Mouse (Mus musculus) kidney, adult 2 months (tissue): ENCODE results near the gene Mbtps2. TPM values are rescaled to one million over a fixed set of nuclear protein-coding genes. Genes with fewer than 3 reads are reported as not detected.

Experiments
- DNase-seq: peaks from one replicate; pipeline ENCODE4 v3.0.0; 2021
- H3K27ac ChIP-seq: fragments of 200-500 bp; 2 replicates; pipeline ENCODE4 v1.5.1; 2012; ENCODE audit warnings: low read depth, low read length, control low read depth, inconsistent platforms; ENCODE audit not compliant: insufficient read depth
- H3K27me3 ChIP-seq: fragments of 200-500 bp; replicated peaks from 2 replicates; pipeline ENCODE4 v1.6.1; 2012; ENCODE audit warnings: mild to moderate bottlenecking, moderate library complexity, low read length, inconsistent platforms; ENCODE audit not compliant: control insufficient read depth, insufficient read depth
- H3K36me3 ChIP-seq: fragments of 200-500 bp; 2 replicates; pipeline ENCODE4 v1.6.1; 2012; ENCODE audit warnings: mild to moderate bottlenecking, moderate library complexity, low read length, inconsistent platforms; ENCODE audit not compliant: control insufficient read depth, insufficient read depth
- H3K4me1 ChIP-seq: fragments of 200-500 bp; 2 replicates; pipeline ENCODE4 v1.6.1; 2011; ENCODE audit warnings: low read length; ENCODE audit not compliant: control insufficient read depth, insufficient read depth
- H3K4me3 ChIP-seq: fragments of 200-500 bp; 2 replicates; pipeline ENCODE4 v1.5.1; 2011; ENCODE audit warnings: mild to moderate bottlenecking, low read depth, low read length, control low read depth; ENCODE audit not compliant: insufficient read depth
- CTCF ChIP-seq: fragments of 200-500 bp; conservative IDR thresholded peaks from 2 replicates; pipeline ENCODE4 v1.5.1; 2011; ENCODE audit warnings: low read depth, mild to moderate bottlenecking, control low read depth, low read length, moderate library complexity, mixed read lengths; ENCODE audit not compliant: insufficient read depth, insufficient read length
- POLR2A ChIP-seq: fragments of 200-500 bp; IDR thresholded peaks from one replicate; pipeline ENCODE4 v1.6.1; 2011; ENCODE audit warnings: low read depth, low read length, control low read depth
- WGBS: fragments of 180-500 bp; shearing (Covaris S2); methylation state at CpG from one replicate; pipeline ENCODE4 v1.1.7; 2018; 5-methylcytosine and 5-hydroxymethylcytosine counted together
- polyA plus RNA-seq: library from polyadenylated mRNA; depleted of rRNA; stranded (reverse); fragments of >200 nt; gene quantifications from 2 replicates; pipeline ENCODE4 v1.2.3, GENCODE M21; 2012; rRNA removed

Gene Mbtps2
- polyA plus RNA-seq: 5.9 and 11.3 TPM in 2 replicates

DNA sequence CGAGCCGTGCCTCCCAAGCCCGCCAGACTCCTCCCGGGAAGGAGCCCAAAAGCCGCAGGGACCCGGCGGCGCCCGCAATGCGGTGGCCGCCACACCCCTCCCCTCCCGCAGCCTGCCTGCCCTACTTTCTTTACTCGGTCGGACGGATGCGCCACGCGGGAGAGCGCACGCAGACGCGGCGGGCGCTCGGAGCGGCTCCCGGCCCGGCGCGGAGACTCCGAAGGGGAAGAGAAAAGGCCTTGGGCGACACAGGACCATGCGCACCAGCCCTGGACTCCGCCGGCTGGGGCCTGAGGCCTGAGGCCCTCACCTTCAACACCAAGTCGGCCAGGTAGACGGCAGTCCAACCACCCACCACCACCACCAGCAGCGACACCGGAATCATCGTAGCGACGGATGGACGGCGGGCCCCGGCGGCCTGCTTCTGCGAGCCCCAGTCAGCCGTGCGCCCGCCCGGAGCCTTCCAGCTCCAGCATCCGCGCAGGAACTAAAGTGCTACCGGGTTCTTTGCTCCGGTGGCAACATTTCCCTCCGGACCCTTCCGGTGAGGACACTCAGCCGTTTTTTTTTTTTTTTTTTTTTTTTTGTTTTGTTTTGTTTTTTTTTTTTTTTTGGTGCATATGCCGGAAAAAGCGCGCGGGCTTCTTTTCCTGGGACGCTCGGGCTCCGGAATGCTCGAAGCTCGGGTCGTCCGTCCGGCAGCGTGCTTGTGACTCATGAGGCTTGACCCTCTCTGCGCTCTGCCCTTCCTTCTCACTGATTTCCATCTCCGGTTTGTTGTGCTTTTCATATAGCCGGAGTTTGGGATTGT lies at the start of gene Mbtps2:
Gene Mbtps2, minus strand, starts transcription at position 530 of the 811 bp plus-strand sequence.
- Histone ChIP-seq H3K4me1 (no peaks in the 10 kb centered on the region), H3K4me3 (peak within 1 kb of the TSS; percentile 95), H3K27me3 (no peaks in the 10 kb centered on the region), H3K36me3 (no peaks in the 10 kb centered on the region), H3K27ac (peak within 1 kb of the TSS; percentile 98)
- TF ChIP-seq CTCF (no peak), POLR2A (no peak)
- DNase-seq: peak; percentile 69
- WGBS: under 1% methylated on average over 64 of the region's 74 CpGs

DNA sequence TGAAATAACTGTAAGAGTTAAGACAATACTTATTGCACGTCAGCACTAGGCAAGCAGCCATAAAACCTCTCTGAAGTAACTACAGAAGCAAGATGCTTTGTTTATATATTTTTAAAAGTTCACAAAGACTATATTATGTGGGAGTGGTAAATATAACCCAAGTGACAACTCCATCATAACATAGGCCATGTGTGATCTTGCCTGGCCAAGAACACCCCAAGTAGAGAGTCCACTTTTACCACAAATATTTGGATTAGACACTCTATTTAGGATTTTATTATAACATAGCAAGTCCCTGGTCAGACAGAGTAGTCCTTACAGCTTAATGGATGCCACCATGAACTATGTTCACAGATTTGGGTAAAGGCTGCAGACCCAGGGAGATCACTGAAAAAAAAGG lies 47.9 kb upstream of the Mbtps2 start:
- H3K4me1 ChIP-seq: no peaks in the 10 kb centered on the region
- TF ChIP-seq CTCF (no peak), POLR2A (no peak)
- 33% methylated on average over 1 of the region's 1 CpGs for WGBS
- H3K27me3 ChIP-seq: no peaks in the 10 kb centered on the region
- H3K36me3 ChIP-seq: no peaks in the 10 kb centered on the region
- H3K27ac ChIP-seq: no peak overlapping the region
- no peak for DNase-seq
- H3K4me3 ChIP-seq: no peak overlapping the region

DNA sequence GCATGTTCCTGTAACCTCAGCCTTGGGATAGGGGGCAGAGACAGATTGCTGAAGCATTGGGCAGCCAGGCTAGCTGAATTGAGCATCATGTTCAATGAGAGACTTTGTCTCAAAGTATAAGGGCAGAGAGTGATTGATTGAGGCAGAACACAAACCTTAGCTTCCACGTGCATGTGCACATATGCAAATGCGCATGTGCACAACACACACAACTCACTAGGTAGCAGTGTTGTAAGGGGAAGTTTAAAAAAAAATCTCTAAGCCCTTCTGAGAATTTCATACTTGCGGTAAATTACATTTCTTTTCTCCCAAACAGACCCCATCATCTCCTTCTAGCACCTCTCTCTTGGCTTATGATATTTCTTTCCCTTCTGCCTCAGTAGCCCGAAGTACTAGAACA lies 46.2 kb upstream of the Mbtps2 start:
- no peak overlapping the region for H3K27ac ChIP-seq
- no peaks in the 10 kb centered on the region for H3K36me3 ChIP-seq
- no peak overlapping the region for H3K4me3 ChIP-seq
- no peak for DNase-seq
- WGBS: 76% methylated on average over 4 of the region's 4 CpGs
- TF ChIP-seq CTCF: no peak
- no peak for TF ChIP-seq POLR2A
- H3K4me1 ChIP-seq: no peaks in the 10 kb centered on the region
- no peaks in the 10 kb centered on the region for H3K27me3 ChIP-seq

DNA sequence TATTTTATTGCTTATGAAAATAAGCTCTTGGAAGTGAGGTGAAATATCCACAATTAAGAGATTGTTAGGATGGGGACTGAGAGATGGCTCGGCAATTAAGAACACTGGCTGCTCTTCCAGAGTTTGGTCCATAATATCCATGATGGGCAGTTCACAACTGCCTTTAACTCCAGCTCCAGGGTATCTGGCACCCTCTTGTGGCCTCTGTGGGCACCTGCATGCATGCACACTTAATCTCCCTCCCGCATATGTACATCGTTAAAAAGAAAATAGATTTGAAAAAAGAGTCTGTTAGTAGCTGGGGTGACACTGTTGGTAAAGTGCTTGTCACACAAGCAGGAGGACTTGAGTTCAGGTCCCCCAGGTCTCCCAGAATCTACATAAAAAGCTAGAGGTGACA lies 45.8 kb upstream of the Mbtps2 start:
- Histone ChIP-seq H3K36me3 (no peaks in the 10 kb centered on the region), H3K27me3 (no peaks in the 10 kb centered on the region), H3K4me1 (no peaks in the 10 kb centered on the region), H3K4me3 (no peak overlapping the region), H3K27ac (no peak overlapping the region)
- TF ChIP-seq CTCF (peak; percentile 84), POLR2A (no peak)
- 3% methylated on average over 3 of the region's 3 CpGs for WGBS
- peak; percentile 39 for DNase-seq

DNA sequence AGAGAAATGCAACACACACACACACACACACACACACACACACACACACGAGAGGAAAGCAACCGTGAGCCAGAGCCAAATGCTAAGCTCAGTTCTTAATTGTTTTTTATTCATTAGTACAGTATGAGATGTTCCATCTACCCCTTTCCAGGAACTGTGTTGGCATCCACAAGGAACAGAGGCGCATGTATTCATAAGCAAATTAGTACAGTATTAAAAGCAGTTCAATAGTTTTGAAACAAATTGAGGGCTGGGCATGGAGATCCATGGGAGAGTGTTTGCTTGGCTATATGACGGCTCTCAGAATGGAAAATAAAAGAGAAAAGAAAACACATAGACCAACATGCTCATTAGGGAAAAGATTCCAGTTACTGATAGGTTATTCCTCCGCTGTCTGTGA lies 44.3 kb upstream of the Mbtps2 start:
- Histone ChIP-seq H3K27ac (no peak overlapping the region), H3K4me1 (no peaks in the 10 kb centered on the region), H3K36me3 (no peaks in the 10 kb centered on the region), H3K27me3 (no peaks in the 10 kb centered on the region), H3K4me3 (no peak overlapping the region)
- no peak for TF ChIP-seq POLR2A
- TF ChIP-seq CTCF: no peak
- WGBS: 63% methylated on average over 5 of the region's 5 CpGs
- no peak for DNase-seq

DNA sequence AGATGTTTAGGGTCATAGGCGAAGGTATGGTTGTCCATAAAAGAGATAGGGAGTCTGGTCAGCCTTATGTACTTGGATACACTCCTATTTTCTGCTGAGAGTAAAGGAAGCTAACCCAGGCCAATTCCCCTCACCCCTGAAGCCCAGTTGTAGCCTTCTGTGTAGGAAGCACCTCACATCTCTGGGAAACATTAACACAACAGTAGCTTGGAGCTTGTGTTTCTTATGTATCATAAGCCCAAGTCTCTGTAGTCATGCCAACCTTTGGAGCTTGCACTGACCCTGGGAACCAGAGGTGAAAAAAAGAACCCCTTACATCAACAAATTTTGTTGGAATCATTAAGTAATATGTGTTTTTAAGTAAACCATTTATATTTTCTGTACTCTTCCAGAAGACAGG lies 38.7 kb upstream of the Mbtps2 start:
- whole genome bisulfite sequencing: 82% methylated on average over 1 of the region's 1 CpGs
- TF ChIP-seq CTCF: no peak
- no peak for TF ChIP-seq POLR2A
- DNase-seq: peak; percentile 60

DNA sequence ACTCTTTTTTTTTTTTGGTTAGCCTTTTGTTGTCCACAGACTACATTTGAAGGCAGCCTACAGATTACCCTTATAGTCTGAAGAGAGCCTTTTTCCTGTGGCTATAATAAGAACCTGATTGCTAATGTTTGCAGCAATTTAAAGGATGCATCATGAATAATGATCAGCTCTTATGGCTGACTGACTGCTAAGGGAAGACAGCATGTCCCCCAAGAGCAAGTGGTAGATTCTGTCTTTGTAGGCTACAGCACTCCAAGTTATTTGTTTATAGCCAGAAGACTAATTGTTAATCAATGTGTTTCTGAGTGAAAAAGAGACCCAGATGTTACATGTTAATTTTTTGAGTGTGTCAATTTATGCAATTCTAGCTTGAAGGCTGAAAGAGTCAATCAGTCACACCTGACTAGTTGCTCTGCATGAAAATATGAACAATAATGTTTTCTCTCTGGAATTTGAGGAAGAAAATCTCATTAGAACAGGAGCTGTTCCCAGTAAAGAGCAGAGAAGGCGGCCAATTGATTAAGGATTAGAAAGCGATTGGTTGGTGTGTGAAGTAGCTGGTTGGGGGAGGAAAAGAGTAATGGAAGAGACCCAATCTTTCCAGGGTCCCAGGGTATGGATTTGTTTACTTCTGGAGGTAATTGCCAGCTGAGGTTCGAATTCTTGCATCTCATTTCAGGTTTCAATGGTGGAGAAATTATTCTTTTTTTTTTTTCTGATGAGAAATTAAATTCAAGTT lies 35.3 kb upstream of the Mbtps2 start:
- no peak for DNase-seq
- 80% methylated on average over 3 of the region's 3 CpGs for WGBS
- TF ChIP-seq POLR2A: no peak
- TF ChIP-seq CTCF: no peak

More for the DNA sequence above, 38.7 kb upstream of the Mbtps2 start:
- no peak overlapping the region for H3K4me3 ChIP-seq
- H3K36me3 ChIP-seq: no peaks in the 10 kb centered on the region
- H3K27ac ChIP-seq: no peak overlapping the region
- no peaks in the 10 kb centered on the region for H3K27me3 ChIP-seq
- no peaks in the 10 kb centered on the region for H3K4me1 ChIP-seq

More for the DNA sequence above, 35.3 kb upstream of the Mbtps2 start:
- Histone ChIP-seq H3K27ac (no peak overlapping the region), H3K36me3 (no peaks in the 10 kb centered on the region), H3K4me3 (no peak overlapping the region), H3K4me1 (no peaks in the 10 kb centered on the region), H3K27me3 (no peaks in the 10 kb centered on the region)
